Mouse (Mus musculus) CH12.LX (cell line): ENCODE data around the gene Rpl38. TPM values are rescaled to one million over a fixed set of nuclear protein-coding genes. Genes with fewer than 3 reads are reported as not detected.

Source experiments
- DNase-seq: peaks from one replicate; pipeline ENCODE4 v3.0.0-alpha.2; 2013; ENCODE audit errors: extremely low read depth
- H3K27ac ChIP-seq: 2 replicates; pipeline ENCODE4 v1.5.1; 2012; ENCODE audit warnings: low read depth, mild to moderate bottlenecking, control low read depth, moderate library complexity; ENCODE audit not compliant: insufficient read depth
- H3K27me3 ChIP-seq: replicated peaks from 2 replicates; pipeline ENCODE3; 2012; ENCODE audit warnings: inconsistent platforms
- H3K36me3 ChIP-seq, 2 experiments: replicated peaks in 1 of 2; 2 replicates each; pipeline versions ENCODE3 to v1.6.1; 2012; ENCODE audit warnings: inconsistent platforms in 1 of 2, low read length in 1 of 2, mild to moderate bottlenecking in 1 of 2, mixed read lengths in 1 of 2, moderate library complexity in 1 of 2; ENCODE audit not compliant: control insufficient read depth in 1 of 2, insufficient read depth in 1 of 2
- H3K4me1 ChIP-seq, 2 experiments: 2 replicates each; pipeline ENCODE4 v1.6.1; 2012; ENCODE audit warnings: inconsistent platforms in 1 of 2, moderate library complexity in 1 of 2; ENCODE audit not compliant: insufficient read depth in 2 of 2, control insufficient read depth in 1 of 2
- H3K4me2 ChIP-seq: 2 replicates; pipeline ENCODE4 v1.6.1; 2012; ENCODE audit warnings: low read depth, mild to moderate bottlenecking, control low read depth; ENCODE audit not compliant: poor library complexity, insufficient read depth, severe bottlenecking
- H3K4me3 ChIP-seq, 3 experiments: fragments of 150-350 bp in 1 of 3; sonication (generic) in 1 of 3; replicated peaks in 1 of 3; 2 replicates each; pipeline versions ENCODE3 to v1.5.1; 2011 to 2012; ENCODE audit warnings: low read depth in 2 of 3, low read length in 2 of 3, mild to moderate bottlenecking in 2 of 3, moderate library complexity in 2 of 3, control low read depth in 1 of 3, improper control_type of control experiment in 1 of 3, inconsistent platforms in 1 of 3, mixed read lengths in 1 of 3; ENCODE audit not compliant: poor library complexity in 1 of 3
- H3K79me2 ChIP-seq: replicated peaks from 2 replicates; pipeline ENCODE4 v1.6.1; 2012; ENCODE audit warnings: mild to moderate bottlenecking, moderate library complexity; ENCODE audit not compliant: control insufficient read depth, poor library complexity, insufficient read depth, severe bottlenecking; ENCODE audit errors: extremely low read depth
- H3K9ac ChIP-seq: 2 replicates; pipeline ENCODE4 v1.6.1; 2012; ENCODE audit warnings: low read depth, mild to moderate bottlenecking, control low read depth, moderate library complexity; ENCODE audit not compliant: insufficient read depth
- H3K9me3 ChIP-seq: replicated peaks from 2 replicates; pipeline ENCODE3; 2012; ENCODE audit warnings: low read length, inconsistent platforms, mixed read lengths
- BHLHE40 ChIP-seq: IDR thresholded peaks from 2 replicates; pipeline ENCODE4 v1.6.1; 2011; ENCODE audit warnings: mild to moderate bottlenecking, low read depth, low read length, improper control_type of control experiment
- CHD2 ChIP-seq: IDR thresholded peaks from 2 replicates; pipeline ENCODE4 v1.6.1; 2011; ENCODE audit warnings: low read length, improper control_type of control experiment
- CTCF ChIP-seq, 2 experiments: IDR thresholded peaks in 1 of 2; conservative IDR thresholded peaks in 1 of 2; 2 replicates each; pipeline ENCODE4 v1.5.1; 2011 to 2012; ENCODE audit warnings: low read depth in 2 of 2, low read length in 2 of 2, improper control_type of control experiment in 1 of 2, inconsistent platforms in 1 of 2, mild to moderate bottlenecking in 1 of 2, moderate library complexity in 1 of 2
- E2F4 ChIP-seq: IDR thresholded peaks from 2 replicates; pipeline ENCODE4 v1.6.1; 2011; ENCODE audit warnings: low read depth, low read length, improper control_type of control experiment; ENCODE audit not compliant: insufficient replicate concordance
- ELF1 ChIP-seq: IDR thresholded peaks from 2 replicates; pipeline ENCODE4 v1.6.1; 2014; ENCODE audit warnings: low read depth, mild to moderate bottlenecking, inconsistent platforms, low read length, improper control_type of control experiment
- HCFC1 ChIP-seq: IDR thresholded peaks from 2 replicates; pipeline ENCODE4 v1.6.1; 2012; ENCODE audit warnings: low read depth, mild to moderate bottlenecking, inconsistent platforms, low read length, improper control_type of control experiment
- MAFK ChIP-seq: IDR thresholded peaks from 2 replicates; pipeline ENCODE4 v1.6.1; 2011; ENCODE audit warnings: low read length, improper control_type of control experiment; ENCODE audit not compliant: insufficient replicate concordance
- PAX5 ChIP-seq: IDR thresholded peaks from 2 replicates; pipeline ENCODE4 v1.6.1; 2012; ENCODE audit warnings: low read length, inconsistent platforms, mixed read lengths
- POLR2A ChIP-seq: IDR thresholded peaks from 2 replicates; pipeline ENCODE4 v1.6.1; 2011; ENCODE audit warnings: low read depth, mild to moderate bottlenecking, improper control_type of control experiment, low read length
- RAD21 ChIP-seq: IDR thresholded peaks from 2 replicates; pipeline ENCODE4 v1.6.1; 2011; ENCODE audit warnings: low read depth, mild to moderate bottlenecking, low read length, improper control_type of control experiment, moderate library complexity
- SMC3 ChIP-seq: IDR thresholded peaks from 2 replicates; pipeline ENCODE4 v1.6.1; 2011; ENCODE audit warnings: low read depth, low read length, improper control_type of control experiment
- ZKSCAN1 ChIP-seq: IDR thresholded peaks from 2 replicates; pipeline ENCODE4 v1.6.1; 2012; ENCODE audit warnings: low read depth, inconsistent platforms, low read length, improper control_type of control experiment, borderline replicate concordance
- ZNF384 ChIP-seq: IDR thresholded peaks from 2 replicates; pipeline ENCODE4 v1.6.1; 2012; ENCODE audit warnings: low read depth, low read length, improper control_type of control experiment, inconsistent platforms
- dilution Hi-C: fragments of 300-500 bp; cut with MboI; formaldehyde crosslinking; loops from 2 replicates; pipeline ENCODE4 v1.14.3; 2020; ENCODE audit warnings: low sequenced_read_pairs; ENCODE audit not compliant: extremely low pct_unique_long_range_greater_than_20kb, extremely low pct_ligation_motif_present
- in situ Hi-C: fragments of 300-500 bp; cut with MboI; formaldehyde crosslinking; loops from 3 replicates; pipeline ENCODE4 v1.14.3; 2019; ENCODE audit warnings: low sequenced_read_pairs, low pct_ligation_motif_present, low pct_unique_long_range_greater_than_20kb, mixed read lengths
- polyA plus RNA-seq: library from polyadenylated mRNA; unstranded; fragments of >175 nt; gene quantifications from 2 replicates; pipeline ENCODE4 v1.2.1, GENCODE M21; 2012; ENCODE audit warnings: low read depth; ENCODE audit not compliant: insufficient read length
- total RNA-seq, 2 experiments: library from RNA; depleted of rRNA; stranded (reverse); fragments of 300-350 nt in 1 of 2; fragments of >200 nt in 1 of 2; gene quantifications; 2 replicates each; pipeline ENCODE4 v1.2.3; 2012 to 2014

Rpl38 gene
- total and polyA plus RNA-seq, 3 experiments, result 1,435 to 5,556 (median 4,204) TPM

DNA sequence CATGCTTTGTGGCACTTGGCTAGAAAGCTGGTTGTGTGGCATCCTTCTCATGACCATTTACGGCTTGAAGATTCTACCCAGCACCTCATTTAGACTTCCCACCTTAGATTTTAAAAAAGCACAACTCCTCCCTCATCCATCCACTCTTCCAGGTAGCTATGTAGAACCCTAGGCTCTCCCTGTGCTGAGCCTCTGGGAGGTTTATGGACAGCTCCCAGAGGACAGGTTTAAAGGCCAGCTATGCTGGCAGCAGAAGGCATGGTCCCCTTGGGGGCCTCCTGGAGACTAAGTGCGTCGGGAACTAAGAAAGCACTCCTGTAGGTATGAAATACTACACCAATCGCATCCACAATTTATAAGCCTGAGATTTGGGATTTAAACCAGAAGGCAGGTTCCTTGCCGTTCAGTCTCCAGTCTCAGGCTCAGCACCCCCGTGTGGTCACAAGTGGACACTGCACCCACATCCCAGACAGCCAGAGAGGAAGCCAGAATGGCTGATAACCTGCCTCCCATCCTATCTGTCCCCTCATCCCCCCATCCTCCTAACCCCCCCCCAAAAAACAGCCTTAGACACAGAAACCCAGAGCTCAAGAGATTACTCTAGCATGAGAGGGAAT lies 5.5 kb upstream of the Rpl38 start:
- dilution Hi-C loops, result no loop called here
- no peak overlapping the region for H3K4me2 ChIP-seq
- no peak for TF ChIP-seq PAX5
- TF ChIP-seq E2F4, result no peak
- peak; percentile 20 for TF ChIP-seq RAD21
- peak; percentile 83 to 88 for TF ChIP-seq CTCF (conservative IDR thresholded peaks at IDR 0.05 in 1 of 2, IDR thresholded peaks at IDR 0.05 in 1 of 2; ENCODE audit: low read depth in 2 of 2, low read length in 2 of 2)
- TF ChIP-seq MAFK, result no peak
- TF ChIP-seq SMC3, result peak; percentile 61
- no peak for TF ChIP-seq BHLHE40
- TF ChIP-seq ELF1, result no peak
- no peak for TF ChIP-seq HCFC1
- H3K9me3 ChIP-seq, result no peaks in the 10 kb centered on the region
- no peaks in the 10 kb centered on the region for H3K36me3 ChIP-seq
- H3K27ac ChIP-seq, result no peak overlapping the region
- H3K4me1 ChIP-seq, result peaks cover 0 to 7% of the 10 kb centered on the region in 2 experiments; a peak in 1 of 4 replicates
- no peak overlapping the region for H3K4me3 ChIP-seq
- H3K79me2 ChIP-seq, result no peaks in the 10 kb centered on the region
- no peak overlapping the region for H3K9ac ChIP-seq
- DNase-seq, result peak; percentile 63
- peaks cover 51% of the 10 kb centered on the region for H3K27me3 ChIP-seq
- in situ Hi-C loops, result loop anchor here (25.0 kb wide), 1 partner anchor 951 kb away; the partner anchor contains the start of gene Cpsf4l

DNA sequence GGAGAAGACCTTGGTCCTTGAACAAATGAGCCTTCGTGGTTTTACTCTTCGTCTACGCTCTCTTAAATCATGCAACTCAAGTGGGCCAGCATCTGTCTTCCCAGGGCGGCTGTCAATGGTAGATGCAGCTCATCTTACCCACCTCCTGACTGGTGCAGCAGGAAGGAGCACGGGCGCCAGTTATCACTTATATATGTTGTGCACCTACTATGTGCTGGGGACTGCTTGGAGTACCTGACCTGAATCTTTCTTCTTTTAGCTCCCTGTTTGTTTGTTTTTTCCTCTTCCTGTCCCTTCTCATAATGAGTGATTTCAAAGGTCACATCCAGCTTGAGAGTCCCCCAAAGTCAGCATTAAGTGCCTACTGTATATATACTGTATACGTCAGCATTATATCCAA lies 4.2 kb upstream of the Rpl38 start:
- H3K36me3 ChIP-seq, result peaks cover 0 to under 1% of the 10 kb centered on the region in 2 experiments
- in situ Hi-C loops, result loop anchor here (25.0 kb wide), 1 partner anchor 952 kb away; the partner anchor contains the start of gene Cpsf4l
- no peak for DNase-seq
- TF ChIP-seq POLR2A (no peak), ZKSCAN1 (peak; percentile 59)
- TF ChIP-seq, all 38 proteins: peak for 1
- Histone ChIP-seq H3K4me1 (peaks cover 0 to 8% of the 10 kb centered on the region in 2 experiments; a peak in 1 of 4 replicates), H3K4me3 (no peak overlapping the region), H3K4me2 (no peak overlapping the region), H3K9ac (no peak overlapping the region), H3K9me3 (no peaks in the 10 kb centered on the region), H3K27me3 (peaks cover 43% of the 10 kb centered on the region), H3K27ac (no peak overlapping the region), H3K79me2 (peaks cover 8% of the 10 kb centered on the region)
- dilution Hi-C loops, result no loop called here

DNA sequence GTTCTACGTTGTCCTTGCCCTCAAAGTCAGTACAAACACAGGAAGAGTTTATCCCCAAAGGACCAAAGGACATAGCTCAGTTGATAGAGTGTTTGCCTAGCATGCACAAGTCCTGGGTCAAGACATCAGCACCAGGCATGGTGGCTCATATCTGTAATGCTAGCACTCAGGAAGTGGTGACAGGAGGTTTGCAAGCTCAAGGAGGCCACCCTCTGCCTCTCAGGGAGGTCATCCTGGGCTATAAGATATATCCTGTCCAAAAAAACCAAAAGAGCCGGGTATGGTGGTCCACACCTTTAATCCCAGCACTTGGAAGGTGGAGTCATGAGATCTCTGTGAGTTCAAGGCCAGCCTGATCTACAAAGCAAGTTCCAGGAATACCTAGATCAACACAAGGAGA lies 2.9 kb upstream of the Rpl38 start:
- Histone ChIP-seq H3K27ac (no peak overlapping the region), H3K27me3 (peaks cover 43% of the 10 kb centered on the region), H3K4me2 (no peak overlapping the region), H3K9ac (no peak overlapping the region), H3K9me3 (no peaks in the 10 kb centered on the region), H3K4me3 (no peak overlapping the region), H3K36me3 (peaks cover 9 to 14% of the 10 kb centered on the region in 2 experiments), H3K4me1 (peaks cover under 1 to 13% of the 10 kb centered on the region in 2 experiments; a peak in 3 of 4 replicates), H3K79me2 (peaks cover 21% of the 10 kb centered on the region)
- TF ChIP-seq CHD2, result no peak
- TF ChIP-seq ZNF384, result peak; percentile 58
- no peak for DNase-seq
- dilution Hi-C loops (no loop called here), in situ Hi-C loops (loop anchor here (25.0 kb wide), 1 partner anchor 953 kb away; the partner anchor contains the start of gene Cpsf4l)
